Mouse (Mus musculus) heart, embryonic 13.5 days (tissue): ENCODE results near the gene Actr5. TPM values are rescaled to one million over a fixed set of nuclear protein-coding genes. Genes with fewer than 3 reads are reported as not detected.

ENCODE experiments used
- ATAC-seq: fragments of 200-750 bp; cut with Nextera tagmentation; 2 replicates; pipeline ENCODE4 v1.8.0; 2017; ENCODE audit warnings: moderate TSS enrichment; ENCODE audit not compliant: insufficient number of reproducible peaks, low FRiP score, low TSS enrichment; ENCODE audit errors: extremely low read depth
- H3K27ac ChIP-seq: fragments of 300-500 bp; sonication (generic); replicated peaks from 2 replicates; pipeline ENCODE4 v1.5.1; 2015; ENCODE audit warnings: moderate library complexity, mild to moderate bottlenecking, inconsistent platforms
- H3K27me3 ChIP-seq: fragments of 300-500 bp; sonication (generic); replicated peaks from 2 replicates; pipeline ENCODE4 v1.6.1; 2015; ENCODE audit warnings: mild to moderate bottlenecking, inconsistent platforms
- H3K36me3 ChIP-seq: fragments of 300-500 bp; sonication (generic); 2 replicates; pipeline ENCODE4 v1.6.1; 2015; ENCODE audit warnings: mild to moderate bottlenecking, inconsistent platforms
- H3K4me1 ChIP-seq: fragments of 300-500 bp; sonication (generic); 2 replicates; pipeline ENCODE4 v1.6.1; 2015; ENCODE audit warnings: inconsistent platforms
- H3K4me2 ChIP-seq: fragments of 300-500 bp; sonication (generic); 2 replicates; pipeline ENCODE4 v1.6.1; 2015; ENCODE audit warnings: inconsistent platforms, mild to moderate bottlenecking, moderate library complexity
- H3K4me3 ChIP-seq: fragments of 300-500 bp; sonication (generic); 2 replicates; pipeline ENCODE4 v1.5.1; 2015; ENCODE audit warnings: moderate library complexity, mild to moderate bottlenecking, inconsistent platforms
- H3K9ac ChIP-seq: fragments of 300-500 bp; sonication (generic); 2 replicates; pipeline ENCODE4 v1.6.1; 2015; ENCODE audit warnings: inconsistent platforms, mild to moderate bottlenecking, moderate library complexity
- H3K9me3 ChIP-seq: fragments of 300-500 bp; sonication (generic); 2 replicates; pipeline ENCODE4 v1.6.1; 2016; ENCODE audit warnings: inconsistent platforms
- WGBS: fragments of 180-500 bp; shearing (Covaris S2); methylation state at CpG from one replicate; pipeline ENCODE4 v1.1.7; 2015; ENCODE audit warnings: mixed read lengths; 5-methylcytosine and 5-hydroxymethylcytosine counted together
- polyA plus RNA-seq: library from polyadenylated mRNA; unstranded; fragments of >200 nt; fragmentation: Nextera tagmentation; extraction: Ambion mirVana; gene quantifications from 2 replicates; pipeline ENCODE4 v1.2.1, GENCODE M21; 2015

Actr5 gene
- polyA plus RNA-seq, 1 experiment from 2014 or later: 7.6 TPM

DNA sequence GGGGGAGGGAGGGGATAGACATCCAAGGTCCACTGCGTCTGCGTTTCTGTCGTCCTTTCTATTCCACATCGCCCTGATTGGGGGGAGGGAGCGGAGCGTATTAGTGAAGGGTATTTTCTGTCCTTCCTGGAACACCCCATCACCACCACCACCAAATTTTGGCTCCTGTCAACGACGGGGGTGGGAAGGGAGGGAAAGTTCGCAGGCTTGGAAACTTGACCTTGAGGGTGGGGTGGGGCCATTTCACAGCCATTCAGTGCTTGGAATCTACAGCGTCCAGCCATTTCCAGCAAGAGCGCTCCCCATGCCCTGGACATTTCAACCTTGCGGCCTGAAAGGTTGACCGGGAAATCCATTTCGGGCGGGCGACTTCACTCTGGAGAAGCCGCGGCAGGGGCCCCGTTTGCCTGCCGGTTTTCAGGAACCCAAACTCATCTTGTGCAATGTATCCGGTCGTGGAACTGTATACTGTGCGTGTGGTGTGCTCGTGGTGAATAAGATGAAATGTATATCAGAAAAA lies 9.5 kb upstream of the Actr5 start:
- Histone ChIP-seq H3K27me3 (peaks cover 100% of the 10 kb centered on the region), H3K4me2 (peak overlapping the region; percentile 50), H3K27ac (no peak overlapping the region), H3K36me3 (no peaks in the 10 kb centered on the region), H3K9ac (no peak overlapping the region), H3K4me1 (peaks cover 26% of the 10 kb centered on the region), H3K4me3 (peak overlapping the region; percentile 26), H3K9me3 (no peaks in the 10 kb centered on the region)
- no peak for ATAC-seq
- 1% methylated on average over 24 of the region's 24 CpGs for WGBS

DNA sequence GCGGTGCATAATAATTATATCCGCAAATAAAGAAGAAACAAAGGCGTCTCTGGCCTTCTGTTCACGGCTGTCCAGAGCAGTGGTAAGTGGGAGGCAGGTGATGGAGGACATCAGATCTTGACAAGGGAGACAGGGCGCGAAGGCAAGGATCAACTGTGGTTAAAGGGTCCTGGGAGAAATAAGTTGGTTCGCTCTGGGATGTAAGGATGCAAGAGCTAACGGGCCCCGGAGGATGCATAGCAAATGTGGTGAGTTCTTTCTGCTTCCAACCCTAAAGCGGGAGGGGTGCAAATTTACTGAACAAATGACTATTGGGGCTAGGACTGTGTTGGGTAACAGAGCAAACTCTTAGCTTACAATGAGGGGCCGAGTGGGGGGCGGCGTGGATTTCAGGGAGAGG lies 9.0 kb upstream of the Actr5 start:
- no peak overlapping the region for H3K4me3 ChIP-seq
- no peaks in the 10 kb centered on the region for H3K36me3 ChIP-seq
- 7% methylated on average over 13 of the region's 13 CpGs for WGBS
- no peaks in the 10 kb centered on the region for H3K9me3 ChIP-seq
- H3K27me3 ChIP-seq: peaks cover 100% of the 10 kb centered on the region
- H3K9ac ChIP-seq: no peak overlapping the region
- no peak overlapping the region for H3K27ac ChIP-seq
- no peak for ATAC-seq
- H3K4me1 ChIP-seq: peaks cover 21% of the 10 kb centered on the region
- no peak overlapping the region for H3K4me2 ChIP-seq

DNA sequence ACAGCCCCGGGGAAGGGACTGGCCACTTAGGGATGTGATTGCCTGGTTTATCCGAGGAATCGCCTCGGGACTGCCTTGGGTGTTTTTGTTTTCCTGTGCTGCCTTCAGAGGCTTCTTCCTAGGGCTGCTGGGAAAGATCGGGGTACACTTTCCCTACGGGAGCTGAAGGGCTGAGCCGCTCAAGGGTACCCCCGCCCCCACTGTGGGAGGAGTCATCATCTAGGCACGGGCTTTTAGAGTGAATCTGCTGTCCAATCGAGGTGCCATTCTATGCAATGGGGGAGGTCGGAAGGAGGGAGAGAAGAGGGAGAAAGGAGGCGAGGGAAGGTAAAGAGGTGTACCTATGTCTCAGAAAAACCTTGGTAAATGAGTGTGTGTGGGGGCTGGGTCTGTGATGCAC lies 8.4 kb upstream of the Actr5 start:
- no peak overlapping the region for H3K9ac ChIP-seq
- under 1% methylated on average over 12 of the region's 12 CpGs for WGBS
- no peaks in the 10 kb centered on the region for H3K9me3 ChIP-seq
- no peak overlapping the region for H3K27ac ChIP-seq
- no peak overlapping the region for H3K4me3 ChIP-seq
- H3K36me3 ChIP-seq: no peaks in the 10 kb centered on the region
- no peak overlapping the region for H3K4me2 ChIP-seq
- peaks cover 17% of the 10 kb centered on the region for H3K4me1 ChIP-seq
- ATAC-seq: no peak
- peaks cover 100% of the 10 kb centered on the region for H3K27me3 ChIP-seq

- no peaks in the 10 kb centered on the region for H3K9me3 ChIP-seq
- no peak overlapping the region for H3K9ac ChIP-seq
- no peak for ATAC-seq
- no peak overlapping the region for H3K4me2 ChIP-seq
- no peak overlapping the region for H3K27ac ChIP-seq
- H3K4me1 ChIP-seq: peaks cover 17% of the 10 kb centered on the region
- H3K27me3 ChIP-seq: peaks cover 100% of the 10 kb centered on the region
- H3K4me3 ChIP-seq: no peak overlapping the region
- no peaks in the 10 kb centered on the region for H3K36me3 ChIP-seq
- WGBS: 6% methylated on average over 11 of the region's 11 CpGs
Observed at GRCm38 (mm10) chr2:158616790-158617189, 7.9 kb upstream of the Actr5 start.

GRCm38 (mm10) chr2:158625231-158625630 lies 543 bp downstream of the Actr5 start:
- Histone ChIP-seq H3K4me3 (peak overlapping the region; percentile 97), H3K36me3 (peaks cover 31% of the 10 kb centered on the region), H3K9ac (peak overlapping the region; percentile 93), H3K4me2 (peak overlapping the region; percentile 94), H3K9me3 (no peaks in the 10 kb centered on the region), H3K27ac (peak overlapping the region; percentile 89), H3K4me1 (peaks cover 12% of the 10 kb centered on the region), H3K27me3 (peaks cover 26% of the 10 kb centered on the region)
- ATAC-seq: peak; percentile 66
- 0% methylated on average over 44 of the region's 44 CpGs for WGBS

- Histone ChIP-seq H3K27me3 (peaks cover 21% of the 10 kb centered on the region), H3K9me3 (no peaks in the 10 kb centered on the region), H3K36me3 (peaks cover 36% of the 10 kb centered on the region), H3K4me2 (peak overlapping the region; percentile 94), H3K27ac (no peak overlapping the region), H3K4me1 (peaks cover 12% of the 10 kb centered on the region), H3K9ac (peak overlapping the region; percentile 93), H3K4me3 (peak overlapping the region; percentile 97)
- WGBS: 27% methylated on average over 8 of the region's 8 CpGs
- no peak for ATAC-seq
Observed at GRCm38 (mm10) chr2:158625697-158626096, 1.0 kb downstream of the Actr5 start.

GRCm38 (mm10) chr2:158628858-158629257 lies 4.2 kb downstream of the Actr5 start:
- WGBS: 70% methylated on average over 3 of the region's 3 CpGs
- Histone ChIP-seq H3K9ac (no peak overlapping the region), H3K27ac (no peak overlapping the region), H3K4me3 (no peak overlapping the region), H3K36me3 (peaks cover 67% of the 10 kb centered on the region), H3K27me3 (no peaks in the 10 kb centered on the region), H3K9me3 (no peaks in the 10 kb centered on the region), H3K4me2 (no peak overlapping the region), H3K4me1 (peaks cover 12% of the 10 kb centered on the region)
- ATAC-seq: no peak

- Histone ChIP-seq H3K4me1 (peaks cover 12% of the 10 kb centered on the region), H3K27ac (no peak overlapping the region), H3K4me3 (no peak overlapping the region), H3K9ac (no peak overlapping the region), H3K36me3 (peaks cover 70% of the 10 kb centered on the region), H3K27me3 (no peaks in the 10 kb centered on the region), H3K9me3 (no peaks in the 10 kb centered on the region), H3K4me2 (no peak overlapping the region)
- ATAC-seq: no peak
- 64% methylated on average over 1 of the region's 1 CpGs for WGBS
Observed at GRCm38 (mm10) chr2:158629414-158629813, 4.7 kb downstream of the Actr5 start.

DNA sequence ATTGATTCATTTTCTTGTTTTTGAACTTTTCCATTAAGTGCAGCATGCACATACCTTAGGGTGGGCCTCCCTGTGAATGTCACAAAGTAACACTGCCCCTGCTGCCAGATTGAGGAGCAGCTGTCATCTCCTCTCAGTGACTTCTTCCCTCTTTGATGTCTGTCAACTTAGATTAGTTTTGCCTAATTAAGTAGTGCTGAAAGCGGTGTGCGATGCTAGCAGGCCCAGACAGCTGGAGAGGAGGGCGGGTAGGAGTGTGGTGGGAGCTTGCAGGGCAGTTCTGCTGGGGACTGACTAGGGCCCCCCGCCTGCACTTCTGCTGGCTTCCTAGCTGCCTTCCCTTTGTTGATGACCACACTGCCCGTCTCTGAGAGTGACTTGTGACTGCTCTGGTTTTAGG lies 7.2 kb downstream of the Actr5 start:
- H3K27me3 ChIP-seq: no peaks in the 10 kb centered on the region
- H3K36me3 ChIP-seq: peaks cover 95% of the 10 kb centered on the region
- 80% methylated on average over 5 of the region's 5 CpGs for WGBS
- ATAC-seq: no peak
- no peak overlapping the region for H3K4me3 ChIP-seq
- no peak overlapping the region for H3K27ac ChIP-seq
- no peaks in the 10 kb centered on the region for H3K4me1 ChIP-seq
- no peak overlapping the region for H3K9ac ChIP-seq
- no peak overlapping the region for H3K4me2 ChIP-seq
- no peaks in the 10 kb centered on the region for H3K9me3 ChIP-seq

- Histone ChIP-seq H3K4me2 (no peak overlapping the region), H3K9me3 (peaks cover 4% of the 10 kb centered on the region; the same call in 1 of the 2 replicates), H3K36me3 (peaks cover 40% of the 10 kb centered on the region), H3K9ac (no peak overlapping the region), H3K4me3 (no peak overlapping the region), H3K27me3 (no peaks in the 10 kb centered on the region), H3K4me1 (no peaks in the 10 kb centered on the region), H3K27ac (no peak overlapping the region)
- WGBS: 16% methylated on average over 2 of the region's 2 CpGs
- ATAC-seq: no peak
Observed at GRCm38 (mm10) chr2:158641869-158642268, 17.2 kb downstream of the Actr5 start.

DNA sequence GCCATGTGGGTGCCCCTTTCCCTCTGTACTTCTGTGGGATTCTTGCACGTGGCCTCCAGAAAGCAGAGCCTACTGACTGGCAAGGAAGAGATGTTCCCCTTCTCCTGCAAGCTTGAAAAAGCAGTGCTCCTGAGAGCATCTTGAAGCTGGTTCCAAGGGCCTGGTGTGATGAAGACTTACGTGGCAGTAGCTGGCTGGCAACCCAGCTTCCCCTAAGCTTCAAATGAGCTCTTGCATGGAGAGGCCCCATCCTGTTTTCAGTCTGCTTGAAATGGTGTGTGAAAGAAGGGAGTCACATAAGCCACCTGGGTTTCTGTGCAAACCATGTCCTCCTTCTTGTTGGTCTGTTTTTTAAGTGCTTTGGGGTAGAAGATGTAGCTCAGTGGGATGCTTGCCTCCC lies 17.9 kb downstream of the Actr5 start:
- no peak overlapping the region for H3K9ac ChIP-seq
- no peaks in the 10 kb centered on the region for H3K4me1 ChIP-seq
- no peak overlapping the region for H3K4me3 ChIP-seq
- peaks cover 33% of the 10 kb centered on the region for H3K36me3 ChIP-seq
- no peak overlapping the region for H3K4me2 ChIP-seq
- 81% methylated on average over 2 of the region's 2 CpGs for WGBS
- peaks cover 4% of the 10 kb centered on the region; the same call in 1 of the 2 replicates for H3K9me3 ChIP-seq
- H3K27ac ChIP-seq: no peak overlapping the region
- no peaks in the 10 kb centered on the region for H3K27me3 ChIP-seq
- ATAC-seq: no peak

DNA sequence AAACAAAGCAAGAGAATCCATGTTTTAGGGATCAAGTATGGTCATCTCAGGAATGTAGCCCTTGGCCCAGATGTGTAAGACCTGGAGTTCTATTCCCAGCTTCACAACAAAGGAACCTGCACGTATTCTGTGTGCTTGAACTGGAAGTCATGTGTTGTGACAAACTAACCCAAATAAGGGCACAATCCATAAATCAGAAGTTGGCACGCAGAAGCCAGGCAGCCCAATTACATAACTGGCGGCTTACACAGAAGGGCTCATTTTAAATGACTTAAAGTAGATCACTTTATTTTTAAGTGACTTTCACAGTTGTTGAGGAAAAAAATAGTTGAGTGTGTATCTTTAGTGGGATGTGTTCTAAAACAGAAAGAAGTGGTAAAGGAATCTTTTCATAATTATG lies 19.1 kb downstream of the Actr5 start:
- no peaks in the 10 kb centered on the region for H3K27me3 ChIP-seq
- H3K36me3 ChIP-seq: peaks cover 21% of the 10 kb centered on the region
- H3K9ac ChIP-seq: no peak overlapping the region
- H3K4me3 ChIP-seq: no peak overlapping the region
- peaks cover 4% of the 10 kb centered on the region; the same call in 1 of the 2 replicates for H3K9me3 ChIP-seq
- H3K4me2 ChIP-seq: no peak overlapping the region
- no peaks in the 10 kb centered on the region for H3K4me1 ChIP-seq
- no peak overlapping the region for H3K27ac ChIP-seq
- no peak for ATAC-seq
- 81% methylated on average over 3 of the region's 3 CpGs for WGBS
